ENCODE assay signal across 8 mouse cellular contexts in the genomic region with DNA sequence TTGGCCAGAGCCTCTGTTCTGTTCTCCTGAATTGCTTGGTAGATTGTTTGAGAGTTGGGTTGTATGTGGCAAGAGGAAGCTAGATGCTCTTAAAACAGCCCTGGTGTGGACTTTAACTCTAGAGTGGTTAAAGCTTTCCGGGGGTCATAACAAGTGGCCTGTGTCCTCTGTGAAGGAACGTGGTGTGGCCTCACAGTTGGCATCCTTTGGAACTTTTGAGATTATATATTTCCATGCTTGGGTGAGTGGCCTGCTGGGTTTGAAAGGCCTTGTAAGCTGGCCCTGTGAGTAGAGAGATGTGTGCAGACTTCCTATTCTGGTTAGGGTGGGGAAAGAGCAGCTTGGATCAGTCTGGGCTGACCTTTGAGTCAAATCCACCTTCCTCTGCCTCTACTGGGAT. TPM values are rescaled to one million over a fixed set of nuclear protein-coding genes. Genes with fewer than 3 reads are reported as not detected.
DNase-seq lines count a peak whose midpoint lies in the region; ATAC-seq and TF ChIP-seq lines count a peak whose summit lies in the region.
"Had no signal": no experiment of that assay in that cellular context is flagged by ENCODE, and none has a peak within 500 bp of the region (broad histone marks: within the 10 kb centered on the region; RNA-seq: fewer than 3 reads in every experiment).

No protein-coding gene starts in this region.

- WGBS in lung, embryonic 16.5 days = 47% methylated on average over 2 of the region's 2 CpGs
- WGBS in lung, adult 2 months = 56% methylated on average over 2 of the region's 2 CpGs
- 77% methylated on average over 2 of the region's 2 CpGs for WGBS in forebrain, embryonic 14.5 days
- 78% methylated on average over 2 of the region's 2 CpGs for WGBS in limb, embryonic 13.5 days
- WGBS in neural tube, embryonic 15.5 days = 78% methylated on average over 2 of the region's 2 CpGs

- peaks cover 32% of the 10 kb centered on the region for H3K4me1 ChIP-seq in lung, embryonic 16.5 days (replicated peaks; ENCODE audit: control insufficient read depth, insufficient read depth, low read length)
- H3K4me1 ChIP-seq in lung, adult 2 months (ENCODE audit: control insufficient read depth, insufficient read depth, low read length) = peaks cover 13% of the 10 kb centered on the region
- H3K4me1 ChIP-seq in forebrain, embryonic 14.5 days (ENCODE audit: control insufficient read depth, insufficient read depth, low read length) = peaks cover 28% of the 10 kb centered on the region
- H3K4me1 ChIP-seq in limb, embryonic 13.5 days = peaks cover 48% of the 10 kb centered on the region
- peaks cover 57% of the 10 kb centered on the region for H3K4me1 ChIP-seq in neural tube, embryonic 15.5 days

- no peak for DNase-seq in lung, adult 2 months
- no peak for DNase-seq in forebrain, embryonic 14.5 days (ENCODE audit: low spot score)
- no peak for DNase-seq in ovary, postnatal 14 days (ENCODE audit: low spot score)
- no peak for DNase-seq in ovary, adult 18-20 months (ENCODE audit: low spot score)

- ATAC-seq in lung, embryonic 16.5 days (ENCODE audit: low read depth) = no peak
- no peak for ATAC-seq in forebrain, embryonic 14.5 days
- ATAC-seq in limb, embryonic 13.5 days (ENCODE audit: low FRiP score, low read depth) = no peak
- ATAC-seq in neural tube, embryonic 15.5 days (ENCODE audit: low FRiP score) = no peak

- TF ChIP-seq CTCF in lung, adult 2 months (IDR thresholded peaks at IDR 0.05; ENCODE audit: insufficient read depth, low read length) = no peak

- TF ChIP-seq POLR2A in lung, adult 2 months (IDR thresholded peaks at IDR 0.05; ENCODE audit: borderline replicate concordance, extremely low read depth, low read depth, low read length) = no peak

- H3K27ac ChIP-seq in lung, embryonic 16.5 days (ENCODE audit: low read length) = no peak overlapping the region
- H3K27ac ChIP-seq in forebrain, embryonic 14.5 days (ENCODE audit: low read depth, low read length) = no peak overlapping the region
- no peak overlapping the region for H3K27ac ChIP-seq in limb, embryonic 13.5 days
- H3K27ac ChIP-seq in neural tube, embryonic 15.5 days (replicated peaks) = no peak overlapping the region

- H3K9me3 ChIP-seq in lung, embryonic 16.5 days (ENCODE audit: control insufficient read depth, low read length) = no peaks in the 10 kb centered on the region
- no peaks in the 10 kb centered on the region for H3K9me3 ChIP-seq in forebrain, embryonic 14.5 days (replicated peaks; ENCODE audit: control insufficient read depth, low read length)
- H3K9me3 ChIP-seq in limb, embryonic 13.5 days = no peaks in the 10 kb centered on the region
- no peaks in the 10 kb centered on the region for H3K9me3 ChIP-seq in neural tube, embryonic 15.5 days (replicated peaks)

- no peaks in the 10 kb centered on the region for H3K27me3 ChIP-seq in lung, embryonic 16.5 days (ENCODE audit: control insufficient read depth, insufficient read depth, low read depth, low read length)
- H3K27me3 ChIP-seq in forebrain, embryonic 14.5 days (replicated peaks; ENCODE audit: control insufficient read depth, insufficient read depth, low read length) = no peaks in the 10 kb centered on the region
- H3K27me3 ChIP-seq in limb, embryonic 13.5 days = no peaks in the 10 kb centered on the region
- no peaks in the 10 kb centered on the region for H3K27me3 ChIP-seq in neural tube, embryonic 15.5 days (replicated peaks)

- peaks cover 61% of the 10 kb centered on the region for H3K36me3 ChIP-seq in lung, embryonic 16.5 days (ENCODE audit: control insufficient read depth, insufficient read depth, low read length)
- peaks cover 71% of the 10 kb centered on the region for H3K36me3 ChIP-seq in forebrain, embryonic 14.5 days (ENCODE audit: control insufficient read depth, insufficient read depth, low read length)
- H3K36me3 ChIP-seq in limb, embryonic 13.5 days = peaks cover 70% of the 10 kb centered on the region
- peaks cover 65% of the 10 kb centered on the region for H3K36me3 ChIP-seq in neural tube, embryonic 15.5 days

- no peak overlapping the region for H3K9ac ChIP-seq in lung, embryonic 16.5 days (ENCODE audit: low read length)
- peak overlapping the region; percentile 100 for H3K9ac ChIP-seq in forebrain, embryonic 14.5 days (ENCODE audit: low read length)
- H3K9ac ChIP-seq in limb, embryonic 13.5 days = peak overlapping the region; percentile 100
- 0 out of 2 replicates have a peak overlapping the region, but pooled peaks have one; percentile 8 for H3K9ac ChIP-seq in neural tube, embryonic 15.5 days (replicated peaks)

- no peak overlapping the region for H3K4me3 ChIP-seq in lung, embryonic 16.5 days (ENCODE audit: low read length)
- no peak overlapping the region for H3K4me3 ChIP-seq in lung, adult 2 months (replicated peaks; ENCODE audit: extremely low read depth, low read depth, low read length)
- 0 out of 2 replicates have a peak overlapping the region, but pooled peaks have one; percentile 6 for H3K4me3 ChIP-seq in forebrain, embryonic 14.5 days (ENCODE audit: low read depth, low read length)
- peak overlapping the region; percentile 99 for H3K4me3 ChIP-seq in limb, embryonic 13.5 days
- peak overlapping the region; percentile 58 for H3K4me3 ChIP-seq in neural tube, embryonic 15.5 days (replicated peaks)

- peak overlapping the region; percentile 89; the same call in 1 of the 2 replicates for H3K4me2 ChIP-seq in lung, embryonic 16.5 days (ENCODE audit: low read depth, low read length)
- peak overlapping the region; percentile 84 for H3K4me2 ChIP-seq in forebrain, embryonic 14.5 days (ENCODE audit: low read length)
- H3K4me2 ChIP-seq in limb, embryonic 13.5 days (replicated peaks) = peak overlapping the region; percentile 95
- H3K4me2 ChIP-seq in neural tube, embryonic 15.5 days = peak overlapping the region; percentile 91

RNA-seq across cellular contexts. Expression of gene Ddx39b, which starts 3.5 kb away (rescaled TPM):
- polyA plus RNA-seq in lung, embryonic 16.5 days (2015; fragmentation: Nextera tagmentation; extraction: Ambion mirVana) = 437 and 448 TPM in 2 replicates
- polyA plus RNA-seq in lung, adult 2 months (2012; rRNA removed) = 245 and 304 TPM in 2 replicates
- 478 and 489 TPM in 2 replicates for polyA plus RNA-seq in forebrain, embryonic 14.5 days (2014; fragmentation: Nextera tagmentation; extraction: Ambion mirVana)
- 552 and 562 TPM in 2 replicates for polyA plus RNA-seq in limb, embryonic 13.5 days (2015; fragmentation: Nextera tagmentation; extraction: Ambion mirVana)
- polyA plus RNA-seq in neural tube, embryonic 15.5 days (2015; fragmentation: Nextera tagmentation; extraction: Ambion mirVana) = 334 and 376 TPM in 2 replicates

RNA-seq across cellular contexts. Expression of gene Nfkbil1, which starts 9.4 kb away (rescaled TPM):
- polyA plus RNA-seq in lung, embryonic 16.5 days (2015; fragmentation: Nextera tagmentation; extraction: Ambion mirVana) = 10.0 and 11.0 TPM in 2 replicates
- polyA plus RNA-seq in lung, adult 2 months (2012; rRNA removed) = 16.5 and 21.6 TPM in 2 replicates
- polyA plus RNA-seq in forebrain, embryonic 14.5 days (2014; fragmentation: Nextera tagmentation; extraction: Ambion mirVana) = 5.1 and 5.2 TPM in 2 replicates
- 11.3 and 12.2 TPM in 2 replicates for polyA plus RNA-seq in limb, embryonic 13.5 days (2015; fragmentation: Nextera tagmentation; extraction: Ambion mirVana)
- polyA plus RNA-seq in neural tube, embryonic 15.5 days (2015; fragmentation: Nextera tagmentation; extraction: Ambion mirVana) = 11.2 and 12.1 TPM in 2 replicates

RNA-seq across cellular contexts. Expression of gene Atp6v1g2, which starts 11.5 kb away (rescaled TPM):
- polyA plus RNA-seq in lung, embryonic 16.5 days (2015; fragmentation: Nextera tagmentation; extraction: Ambion mirVana) = 4.9 and 5.9 TPM in 2 replicates
- 6.3 and 8.1 TPM in 2 replicates for polyA plus RNA-seq in lung, adult 2 months (2012; rRNA removed)
- polyA plus RNA-seq in forebrain, embryonic 14.5 days (2014; fragmentation: Nextera tagmentation; extraction: Ambion mirVana) = 44.0 and 61.1 TPM in 2 replicates
- polyA plus RNA-seq in limb, embryonic 13.5 days (2015; fragmentation: Nextera tagmentation; extraction: Ambion mirVana) = 4.2 and 5.3 TPM in 2 replicates
- polyA plus RNA-seq in neural tube, embryonic 15.5 days (2015; fragmentation: Nextera tagmentation; extraction: Ambion mirVana) = 116 and 126 TPM in 2 replicates

RNA-seq across cellular contexts. Expression of gene H2-D1, which starts 17.5 kb away (rescaled TPM):
- polyA plus RNA-seq in lung, embryonic 16.5 days (2015; fragmentation: Nextera tagmentation; extraction: Ambion mirVana) = 141 and 161 TPM in 2 replicates
- polyA plus RNA-seq in lung, adult 2 months (2012; rRNA removed) = 878 and 1,286 TPM in 2 replicates
- 37.5 and 44.2 TPM in 2 replicates for polyA plus RNA-seq in forebrain, embryonic 14.5 days (2014; fragmentation: Nextera tagmentation; extraction: Ambion mirVana)
- polyA plus RNA-seq in limb, embryonic 13.5 days (2015; fragmentation: Nextera tagmentation; extraction: Ambion mirVana) = 29.1 and 30.8 TPM in 2 replicates
- 143 and 196 TPM in 2 replicates for polyA plus RNA-seq in neural tube, embryonic 15.5 days (2015; fragmentation: Nextera tagmentation; extraction: Ambion mirVana)

RNA-seq across cellular contexts. Expression of gene Gm16181, which starts 24.4 kb away (rescaled TPM):
- polyA plus RNA-seq in lung, embryonic 16.5 days (2015; fragmentation: Nextera tagmentation; extraction: Ambion mirVana) = 1.2 TPM in 1 of 2 replicates, not detected in the other
- 1.2 TPM in 1 of 2 replicates, not detected in the other for polyA plus RNA-seq in lung, adult 2 months (2012; rRNA removed)
- polyA plus RNA-seq in forebrain, embryonic 14.5 days (2014; fragmentation: Nextera tagmentation; extraction: Ambion mirVana) = not detected in 2 replicates
- 0.40 and 0.60 TPM in 2 replicates for polyA plus RNA-seq in limb, embryonic 13.5 days (2015; fragmentation: Nextera tagmentation; extraction: Ambion mirVana)
- polyA plus RNA-seq in neural tube, embryonic 15.5 days (2015; fragmentation: Nextera tagmentation; extraction: Ambion mirVana) = 0.40 TPM in 1 of 2 replicates, not detected in the other
- polyA plus RNA-seq: cortical plate, adult 2 months had no signal

Comparison
In these comparisons a context has a peak if more than half of its experiments do, and no peak if none do; other contexts are left out.
1. H3K4me3 ChIP-seq: peak in forebrain, embryonic 14.5 days (single experiment), limb, embryonic 13.5 days (single experiment) and neural tube, embryonic 15.5 days (single experiment); none in lung, embryonic 16.5 days (single experiment) and lung, adult 2 months (single experiment).
2. Peak in every context shown above with its lines, with median percentiles within 50 percentile points of each other: H3K4me2 ChIP-seq.